Mouse (Mus musculus): ENCODE results near the gene Ano9. TPM values are rescaled to one million over a fixed set of nuclear protein-coding genes. Genes with fewer than 3 reads are reported as not detected.

The Ano9 gene
- total and polyA plus RNA-seq, 3 experiments, result 0.03 to 0.08 TPM; not detected in 1

- Histone ChIP-seq H3K4me3 (ENCODE audit: control insufficient read depth in 1 of 2, insufficient read depth in 1 of 2, low read depth in 2 of 2, low read length in 2 of 2) (no peak overlapping the region), H3K9ac (ENCODE audit: control insufficient read depth, low read depth, low read length, poor library complexity, severe bottlenecking) (no peak overlapping the region), H3K27me3 (ENCODE audit: control insufficient read depth in 1 of 2, insufficient read depth in 2 of 2, low read length in 2 of 2) (peaks cover 10 to 19% of the 10 kb centered on the region in 2 experiments), H3K36me3 (ENCODE audit: control insufficient read depth in 1 of 2, insufficient read depth in 2 of 2, low read length in 2 of 2) (no peaks in the 10 kb centered on the region), H3K4me1 (ENCODE audit: control insufficient read depth in 1 of 2, insufficient read depth in 2 of 2, low read length in 2 of 2) (no peaks in the 10 kb centered on the region), H3K9me3 (replicated peaks; ENCODE audit: insufficient read depth, low read length) (no peaks in the 10 kb centered on the region), H3K27ac (ENCODE audit: control insufficient read depth, low read depth, low read length) (no peak overlapping the region), H3K79me2 (ENCODE audit: control insufficient read depth, insufficient read depth, low read length, poor library complexity) (no peaks in the 10 kb centered on the region)
- TF ChIP-seq JUND (IDR thresholded peaks at IDR 0.05; ENCODE audit: low read depth, low read length), result no peak
- no peak for TF ChIP-seq E2F4 (IDR thresholded peaks at IDR 0.05; ENCODE audit: borderline replicate concordance, low read depth, low read length)
- TF ChIP-seq RAD21 (IDR thresholded peaks at IDR 0.05; ENCODE audit: low read depth, low read length), result no peak
- TF ChIP-seq NRF1 (IDR thresholded peaks at IDR 0.05; ENCODE audit: insufficient read depth, low read depth, low read length, poor library complexity, severe bottlenecking), result no peak
- TF ChIP-seq USF2 (IDR thresholded peaks at IDR 0.05; ENCODE audit: borderline replicate concordance in 1 of 2, insufficient read depth in 1 of 2, low read depth in 1 of 2, low read length in 2 of 2), result no peak
- TF ChIP-seq TBP (IDR thresholded peaks at IDR 0.05; ENCODE audit: low read depth, low read length), result no peak
- TF ChIP-seq KAT2A (conservative IDR thresholded peaks at IDR 0.05; ENCODE audit: low read depth, low read length), result no peak
- TF ChIP-seq ELF1 (IDR thresholded peaks at IDR 0.05; ENCODE audit: low read depth, low read length), result no peak
- no peak for TF ChIP-seq MAX (IDR thresholded peaks at IDR 0.05; ENCODE audit: low read length)
- no peak for TF ChIP-seq GABPA (IDR thresholded peaks at IDR 0.05; ENCODE audit: low read depth, low read length)
- no peak for TF ChIP-seq MEF2A (IDR thresholded peaks at IDR 0.05; ENCODE audit: extremely low read depth, insufficient replicate concordance, low read depth, low read length, poor library complexity, severe bottlenecking)
- TF ChIP-seq CTCF (IDR thresholded peaks at IDR 0.05 in 2 of 3, conservative IDR thresholded peaks at IDR 0.05 in 1 of 3; ENCODE audit: control insufficient read depth in 1 of 3, insufficient read depth in 1 of 3, low read depth in 2 of 3, low read length in 3 of 3, poor library complexity in 1 of 3, severe bottlenecking in 1 of 3), result no peak
- TF ChIP-seq MAFK (IDR thresholded peaks at IDR 0.05; ENCODE audit: borderline replicate concordance, low read depth, low read length), result no peak
- TF ChIP-seq BHLHE40 (IDR thresholded peaks at IDR 0.05; ENCODE audit: borderline replicate concordance, low read depth, low read length), result no peak
- no peak for TF ChIP-seq SIN3A (IDR thresholded peaks at IDR 0.05; ENCODE audit: low read length)
- no peak for TF ChIP-seq GATA1 (IDR thresholded peaks at IDR 0.05; ENCODE audit: low read depth, low read length)
- no peak for TF ChIP-seq UBTF (IDR thresholded peaks at IDR 0.05; ENCODE audit: borderline replicate concordance, insufficient read depth, low read depth, low read length)
- no peak for DNase-seq (ENCODE audit: low read depth, low spot score)
Observed at GRCm38 (mm10) chr7:141057541-141057940, 60.1 kb downstream of the Ano9 start.

DNA sequence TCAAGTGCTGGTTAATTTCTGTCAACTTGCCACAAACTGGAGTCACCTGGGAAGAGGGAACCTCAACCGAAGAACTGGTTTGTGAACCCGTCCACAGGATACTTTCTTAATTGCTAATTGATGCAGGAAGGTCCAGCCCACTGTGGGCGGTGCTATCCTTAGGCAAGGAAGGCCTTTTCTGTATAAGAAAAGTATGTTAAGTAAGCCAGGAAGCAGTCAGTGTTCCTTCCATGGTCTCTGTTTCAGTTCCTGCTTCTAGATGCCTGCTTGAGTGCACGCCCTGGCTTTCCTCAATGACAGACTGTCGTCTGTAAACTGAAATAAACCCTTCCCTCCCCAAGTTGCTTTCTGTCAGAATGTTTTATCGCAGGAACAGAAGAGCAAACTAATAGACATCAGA is 60.6 kb downstream of the Ano9 start:
- Histone ChIP-seq H3K9ac (ENCODE audit: control insufficient read depth, low read depth, low read length, poor library complexity, severe bottlenecking) (no peak overlapping the region), H3K79me2 (ENCODE audit: control insufficient read depth, insufficient read depth, low read length, poor library complexity) (no peaks in the 10 kb centered on the region), H3K27ac (ENCODE audit: control insufficient read depth, low read depth, low read length) (no peak overlapping the region), H3K4me3 (ENCODE audit: control insufficient read depth in 1 of 2, insufficient read depth in 1 of 2, low read depth in 2 of 2, low read length in 2 of 2) (no peak overlapping the region), H3K27me3 (ENCODE audit: control insufficient read depth in 1 of 2, insufficient read depth in 2 of 2, low read length in 2 of 2) (peaks cover 10 to 19% of the 10 kb centered on the region in 2 experiments), H3K36me3 (ENCODE audit: control insufficient read depth in 1 of 2, insufficient read depth in 2 of 2, low read length in 2 of 2) (no peaks in the 10 kb centered on the region), H3K9me3 (replicated peaks; ENCODE audit: insufficient read depth, low read length) (no peaks in the 10 kb centered on the region), H3K4me1 (ENCODE audit: control insufficient read depth in 1 of 2, insufficient read depth in 2 of 2, low read length in 2 of 2) (no peaks in the 10 kb centered on the region)
- TF ChIP-seq MYC (IDR thresholded peaks at IDR 0.05; ENCODE audit: low read depth, low read length), result no peak
- TF ChIP-seq USF2 (IDR thresholded peaks at IDR 0.05; ENCODE audit: borderline replicate concordance in 1 of 2, insufficient read depth in 1 of 2, low read depth in 1 of 2, low read length in 2 of 2), result no peak
- TF ChIP-seq GABPA (IDR thresholded peaks at IDR 0.05; ENCODE audit: low read depth, low read length), result no peak
- no peak for TF ChIP-seq NRF1 (IDR thresholded peaks at IDR 0.05; ENCODE audit: insufficient read depth, low read depth, low read length, poor library complexity, severe bottlenecking)
- no peak for TF ChIP-seq ZNF384 (IDR thresholded peaks at IDR 0.05; ENCODE audit: low read depth, low read length)
- no peak for TF ChIP-seq TCF12 (IDR thresholded peaks at IDR 0.05; ENCODE audit: low read depth, low read length)
- no peak for TF ChIP-seq TBP (IDR thresholded peaks at IDR 0.05; ENCODE audit: low read depth, low read length)
- TF ChIP-seq MEF2A (IDR thresholded peaks at IDR 0.05; ENCODE audit: extremely low read depth, insufficient replicate concordance, low read depth, low read length, poor library complexity, severe bottlenecking), result no peak
- no peak for TF ChIP-seq GATA1 (IDR thresholded peaks at IDR 0.05; ENCODE audit: low read depth, low read length)
- TF ChIP-seq BHLHE40 (IDR thresholded peaks at IDR 0.05; ENCODE audit: borderline replicate concordance, low read depth, low read length), result no peak
- no peak for TF ChIP-seq MAX (IDR thresholded peaks at IDR 0.05; ENCODE audit: low read length)
- no peak for DNase-seq (ENCODE audit: low read depth, low spot score)

Measured in MEL (cell line).